Mouse (Mus musculus): ENCODE results near the gene Clec4a4.
"Not testable (repeated sequence)": the region's sequence is repeated elsewhere in the genome, so short reads cannot be mapped to it uniquely, and the experiment has no call there.

Clec4a4 gene

DNA sequence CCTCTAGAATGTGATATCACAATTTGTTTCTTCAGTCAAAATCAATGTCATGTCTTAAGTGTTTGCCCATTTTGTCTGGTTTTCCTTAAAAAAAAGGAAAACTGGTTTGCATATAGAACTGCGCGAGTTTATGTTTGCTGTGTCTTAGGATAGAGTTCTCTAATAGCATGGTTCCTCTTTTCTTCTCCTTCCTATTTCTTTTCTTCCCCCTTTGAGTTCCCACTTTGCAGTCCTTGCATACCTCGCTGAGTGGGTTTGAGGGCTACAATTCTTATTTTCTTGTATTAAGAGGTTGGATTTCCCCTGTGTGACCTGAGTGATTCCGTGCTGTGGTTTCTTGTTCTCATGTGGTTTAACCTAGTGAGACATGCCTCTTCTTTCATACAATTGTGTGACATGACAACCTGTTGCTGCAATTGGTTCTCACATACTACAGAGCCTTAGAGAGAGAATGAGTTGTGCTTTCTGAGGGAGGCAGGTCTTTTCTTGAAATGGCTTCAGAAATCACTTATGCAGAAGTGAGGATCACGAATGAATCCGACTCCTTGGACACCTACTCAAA, at the start of gene Clec4a4:
Gene Clec4a4, plus strand, starts transcription at position 492 of the 562 bp plus-strand sequence.
- no peak for DNase-seq

GRCm38 (mm10) chr6:122946760-122947159, 43.4 kb upstream of the Clec4a4 start:
- DNase-seq: no peak

DNA sequence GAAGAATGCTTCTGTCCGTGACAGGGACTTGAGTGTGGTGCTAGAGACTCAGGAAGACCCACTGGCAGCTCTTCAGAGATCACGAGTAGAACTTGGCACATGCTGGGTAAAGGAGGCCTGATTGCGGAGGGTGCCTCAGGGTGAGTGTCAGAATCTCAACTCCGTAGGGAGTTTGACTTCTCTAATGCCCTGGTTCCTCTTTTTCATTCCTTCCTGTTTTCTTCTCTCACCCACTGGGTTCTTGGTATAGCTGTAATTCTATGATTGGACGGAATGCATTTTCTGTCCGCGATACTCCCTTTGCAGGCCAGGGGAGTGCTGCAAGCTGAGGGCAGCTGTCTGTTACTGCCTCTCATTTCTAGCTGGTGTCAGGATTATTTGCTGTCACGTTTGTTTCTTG, 37.8 kb upstream of the Clec4a4 start, which contains the start of gene Clec4a3:
Gene Clec4a3, plus strand, starts transcription at position 115 of the 400 bp plus-strand sequence.
- DNase-seq: no peak

DNA sequence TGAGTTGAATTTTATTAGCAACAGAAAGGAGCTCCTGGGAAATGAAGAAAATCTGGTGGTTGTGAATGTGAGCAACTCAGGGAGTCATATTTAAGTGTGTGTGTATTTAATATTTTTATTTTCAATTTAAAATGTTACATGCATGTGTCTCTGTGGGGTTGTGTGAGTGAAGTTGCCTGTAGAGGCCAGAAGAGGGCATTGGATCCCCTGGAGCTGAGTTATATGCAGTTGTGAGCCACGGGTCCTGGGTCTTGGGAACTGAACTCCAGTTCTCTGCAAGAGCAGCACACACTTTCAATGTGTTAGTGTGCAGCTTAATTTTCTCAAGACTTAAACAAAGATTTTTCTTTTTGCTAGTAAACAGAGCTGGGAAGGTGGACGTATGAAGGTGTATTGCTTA, 25.6 kb upstream of the Clec4a4 start:
- DNase-seq: no peak

DNA sequence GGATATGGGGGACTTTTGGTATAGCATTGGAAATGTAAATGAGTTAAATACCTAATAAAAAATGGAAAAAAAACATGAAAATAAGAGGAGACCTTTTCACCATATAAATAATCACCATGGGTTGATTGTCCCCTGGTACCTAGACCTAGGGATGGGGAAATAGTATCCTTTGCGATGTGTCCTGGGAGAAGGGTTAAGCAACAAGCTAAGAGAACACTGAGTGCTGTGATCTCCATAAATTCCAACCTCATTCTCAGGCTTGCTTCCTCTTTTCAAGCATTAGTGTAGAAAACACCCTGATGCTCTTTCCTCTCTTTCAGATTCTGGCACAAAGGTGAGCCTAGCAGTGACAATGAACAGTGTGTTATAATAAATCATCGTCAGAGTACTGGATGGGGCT, 21.1 kb upstream of the Clec4a4 start:
- no peak for DNase-seq

DNA sequence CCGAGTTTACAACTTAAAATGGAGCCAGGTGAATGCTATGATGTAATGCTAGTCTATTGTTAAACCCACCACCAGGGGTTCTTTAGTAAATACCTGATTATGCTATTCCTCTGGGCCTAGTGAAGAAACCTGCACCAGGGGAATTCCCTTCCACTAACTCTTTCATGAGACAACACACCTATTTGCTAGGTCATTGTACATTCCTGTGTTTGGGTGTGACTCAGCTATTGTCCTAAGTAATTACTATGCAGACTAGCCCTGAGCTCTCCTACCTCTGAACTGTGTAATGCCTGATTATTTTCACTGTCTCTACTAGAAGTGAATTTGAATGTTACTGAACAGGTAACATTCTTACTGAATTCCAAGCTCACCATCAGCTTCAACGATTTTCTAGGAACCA, 14.5 kb downstream of the Clec4a4 start:
- not testable (repeated sequence) for DNase-seq

GRCm38 (mm10) chr6:123005591-123005990, 15.4 kb downstream of the Clec4a4 start:
- DNase-seq: no peak

DNA sequence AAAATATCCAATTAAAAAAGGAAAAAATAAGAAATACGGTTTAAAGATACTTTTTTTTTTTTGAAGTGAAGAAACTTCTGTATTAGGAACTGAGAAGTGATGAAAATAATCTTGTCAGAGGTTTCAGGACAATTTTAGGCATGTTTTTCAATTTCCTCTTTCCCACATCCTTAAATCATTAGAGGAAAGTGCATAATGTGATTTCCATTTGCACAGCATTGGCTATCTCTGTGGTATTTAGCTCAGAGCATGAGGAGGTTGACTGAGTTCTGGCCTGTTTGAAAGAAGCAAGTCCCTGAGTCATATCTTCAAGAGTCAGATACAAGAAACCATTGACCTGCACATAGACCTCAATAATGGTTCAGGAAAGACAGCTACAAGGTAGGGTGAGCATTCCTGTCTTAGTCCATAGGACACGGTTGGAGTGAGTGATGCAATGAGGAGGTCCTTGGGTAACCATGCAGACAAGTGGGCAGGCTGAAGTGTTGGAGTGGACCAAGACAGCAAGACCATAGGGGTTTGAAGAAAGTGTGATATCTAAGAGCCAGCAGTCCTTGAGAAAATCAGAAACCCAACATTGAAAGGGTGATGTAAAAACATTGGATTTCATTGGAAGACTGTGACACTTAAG, 59.7 kb downstream of the Clec4a4 start, which contains the start of gene Clec4b1:
Gene Clec4b1, plus strand, starts transcription at position 221 of the 631 bp plus-strand sequence.
- DNase-seq: no peak
